Comparison of ENCODE assay signal across 8 mouse cellular contexts in the genomic region with DNA sequence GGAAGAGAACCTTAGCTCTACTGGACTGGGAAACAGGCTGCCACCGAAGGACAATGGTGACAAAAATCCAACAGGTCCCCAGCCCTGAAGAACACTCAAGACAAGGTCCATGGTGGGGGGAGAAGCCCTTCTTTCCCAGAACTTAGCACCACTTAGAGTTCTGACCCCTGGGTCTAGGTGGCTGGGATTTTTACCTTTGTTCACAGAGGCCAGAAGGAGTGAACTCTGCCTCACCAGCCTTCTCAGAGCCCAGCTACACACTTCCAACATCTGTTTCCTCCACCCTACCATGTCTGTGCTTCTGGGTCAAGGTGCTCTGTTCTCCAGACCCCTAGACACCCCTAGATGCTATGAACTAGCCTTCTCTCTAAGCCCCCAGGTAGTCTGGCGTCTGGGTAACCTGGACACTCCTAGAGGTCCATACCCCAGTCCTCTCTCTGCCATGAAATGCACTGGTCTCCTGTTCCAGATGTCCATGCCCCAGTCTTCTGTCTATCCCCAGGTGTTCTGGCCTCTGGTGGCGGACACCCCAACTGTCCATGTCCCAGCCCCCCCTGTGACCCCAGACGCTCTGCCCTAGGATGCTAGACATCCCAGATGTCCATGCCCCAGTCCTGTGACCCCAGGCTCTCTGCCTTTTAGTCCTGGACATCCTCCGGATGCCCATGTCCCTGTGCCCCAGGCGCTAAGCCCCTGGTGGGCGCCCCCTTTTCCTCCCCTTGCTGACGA. TPM values are rescaled to one million over a fixed set of nuclear protein-coding genes. Genes with fewer than 3 reads are reported as not detected.
A peak's percentile ranks its signal among the peaks of the same experiment; 100 is the strongest.
DNase-seq lines count a peak whose midpoint lies in the region; ATAC-seq and TF ChIP-seq lines count a peak whose summit lies in the region.

No protein-coding gene starts in this region.

- H3K9ac ChIP-seq in liver, postnatal 0 days (replicated peaks), result peak overlapping the region; percentile 90

- no peak for TF ChIP-seq CTCF in Patski (IDR thresholded peaks at IDR 0.05)
- no peak for TF ChIP-seq CTCF in liver, postnatal 0 days (IDR thresholded peaks at IDR 0.05; ENCODE audit: low read depth)

- peaks cover 30% of the 10 kb centered on the region for H3K4me1 ChIP-seq in hindbrain, embryonic 10.5 days (replicated peaks)
- H3K4me1 ChIP-seq in liver, postnatal 0 days (ENCODE audit: insufficient read depth), result peaks cover 30% of the 10 kb centered on the region

- CTCF ChIA-PET in Patski (lab: Charles Lee), result no interaction called here

- peak overlapping the region; percentile 92 for H3K27ac ChIP-seq in hindbrain, embryonic 10.5 days
- peak overlapping the region; percentile 72 for H3K27ac ChIP-seq in liver, postnatal 0 days (ENCODE audit: low read depth)

- peak; percentile 33 for DNase-seq in kidney, adult 11 months
- no peak for DNase-seq in kidney, postnatal 14 days
- no peak for DNase-seq in Patski (ENCODE audit: low read depth, low spot score)
- DNase-seq in hindbrain, embryonic 10.5 days (ENCODE audit: low spot score), result no peak
- no peak for DNase-seq in liver, postnatal 0 days
- DNase-seq in left cerebral cortex, adult 11 months (ENCODE audit: low spot score), result no peak
- no peak for DNase-seq in thymus, postnatal 14 days
- no peak for DNase-seq in adrenal gland, adult (ENCODE audit: inconsistent age in 2 of 2, low spot score in 1 of 2)

- ATAC-seq in Patski, result peak; percentile 9
- peak; percentile 10 for ATAC-seq in liver, postnatal 0 days

- POLR2A ChIA-PET in Patski (lab: Charles Lee), result no interaction called here

- peak overlapping the region; percentile 91 for H3K4me3 ChIP-seq in hindbrain, embryonic 10.5 days
- H3K4me3 ChIP-seq in liver, postnatal 0 days (ENCODE audit: low read depth, low read length), result peak overlapping the region; percentile 96

- in situ Hi-C loops in Patski (cut with MboI; ENCODE audit: low pct_unique_long_range_greater_than_20kb), result no loop called here

- WGBS in hindbrain, embryonic 10.5 days, result 19% methylated on average over 8 of the region's 8 CpGs
- WGBS in liver, postnatal 0 days (ENCODE audit: insufficient replicate concordance), result 21% methylated on average over 8 of the region's 8 CpGs

- peak overlapping the region; percentile 97 for H3K4me2 ChIP-seq in liver, postnatal 0 days (ENCODE audit: low read depth, low read length)

- H3K9me3 ChIP-seq in hindbrain, embryonic 10.5 days, result no peaks in the 10 kb centered on the region
- no peaks in the 10 kb centered on the region for H3K9me3 ChIP-seq in liver, postnatal 0 days (ENCODE audit: low read length)

- TF ChIP-seq EP300 in liver, postnatal 0 days (IDR thresholded peaks at IDR 0.05; ENCODE audit: low read depth), result no peak

- H3K36me3 ChIP-seq in hindbrain, embryonic 10.5 days, result peaks cover 7% of the 10 kb centered on the region; the same call in 1 of the 2 replicates
- no peaks in the 10 kb centered on the region for H3K36me3 ChIP-seq in liver, postnatal 0 days (replicated peaks; ENCODE audit: insufficient read depth, low read length)

- H3K27me3 ChIP-seq in Patski, result no peaks in the 10 kb centered on the region
- peaks cover 9% of the 10 kb centered on the region for H3K27me3 ChIP-seq in hindbrain, embryonic 10.5 days (ENCODE audit: insufficient read depth, poor library complexity, severe bottlenecking)
- no peaks in the 10 kb centered on the region for H3K27me3 ChIP-seq in liver, postnatal 0 days (ENCODE audit: insufficient read depth, low read length)

RNA-seq across cellular contexts. Expression of a gene that starts 0.7 kb away (rescaled TPM):
- polyA plus RNA-seq in Patski (2021), result 43.5 TPM
- polyA plus RNA-seq in hindbrain, embryonic 10.5 days (2016; fragmentation: Nextera tagmentation; extraction: Ambion mirVana), result 33.1 and 36.9 TPM in 2 replicates
- 9.6 and 9.9 TPM in 2 replicates for polyA plus RNA-seq in liver, postnatal 0 days (2015; fragmentation: Nextera tagmentation; extraction: Ambion mirVana)
